Mouse (Mus musculus) layer of hippocampus, adult 18-20 months (tissue): ENCODE measurements at regions not wholly inside any gene's neighbourhood (a gene's known extent, or its start where the extent isn't known, plus 50 kb on each side); places are given as distances from the start of the nearest gene placed in this dataset.
"Not testable (repeated sequence)": the region's sequence is repeated elsewhere in the genome, so short reads cannot be mapped to it uniquely, and the experiment has no call there.

Experiments used
- DNase-seq, 2 experiments: peaks; one replicate each; pipeline ENCODE4 v3.0.0; 2022; ENCODE audit warnings: low spot score in 2 of 2

GRCm38 (mm10) chr16:20860606-20861005 lies 126.3 kb upstream of the Thpo start:
- not testable (repeated sequence) for DNase-seq

- no peak for DNase-seq
Measured at GRCm38 (mm10) chr16:20854696-20855213, 120.4 kb upstream of the Thpo start.

GRCm38 (mm10) chr16:20838151-20838550 lies 103.8 kb upstream of the Thpo start:
- no peak for DNase-seq

DNA sequence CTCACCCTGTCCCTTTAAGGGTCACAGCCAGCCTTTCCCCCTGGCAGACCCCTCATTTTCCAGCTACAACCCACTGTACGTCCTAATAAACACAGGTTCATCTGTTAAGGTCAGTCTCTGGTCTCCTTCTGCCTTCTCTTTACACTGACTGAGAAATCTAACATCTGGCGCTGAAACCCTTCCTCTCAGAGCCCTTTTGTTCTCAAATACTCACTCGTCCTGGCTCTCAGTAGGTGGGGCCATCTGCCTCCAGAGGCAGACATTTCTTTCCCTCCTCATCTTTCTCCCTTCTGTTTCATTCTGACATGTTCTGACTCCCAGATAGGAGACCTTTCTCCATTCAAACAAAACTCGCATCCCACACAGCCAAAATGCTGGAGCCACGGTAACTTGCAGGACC lies 102.6 kb upstream of the Thpo start:
- DNase-seq = no peak

DNA sequence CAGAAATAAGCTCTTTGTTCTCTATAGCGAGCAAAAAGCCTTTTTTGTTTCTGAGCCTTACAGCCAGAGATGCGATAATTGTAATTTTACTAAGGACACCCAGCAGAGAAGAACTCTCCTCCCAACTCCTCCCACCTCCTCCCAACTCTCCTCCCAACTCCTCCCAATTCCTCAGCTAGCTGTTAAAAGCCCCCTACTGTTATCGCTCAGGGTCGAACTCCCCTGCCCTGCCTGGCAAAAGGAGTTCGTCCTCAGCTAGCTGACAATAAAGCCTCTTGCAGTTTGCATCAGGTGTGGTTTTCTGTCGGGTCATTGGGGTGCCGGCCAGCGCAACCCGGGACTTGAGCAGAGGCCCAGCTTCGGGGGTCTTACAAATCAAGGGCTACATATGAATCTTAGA lies 99.5 kb upstream of the Thpo start:
- DNase-seq = not testable (repeated sequence)

DNA sequence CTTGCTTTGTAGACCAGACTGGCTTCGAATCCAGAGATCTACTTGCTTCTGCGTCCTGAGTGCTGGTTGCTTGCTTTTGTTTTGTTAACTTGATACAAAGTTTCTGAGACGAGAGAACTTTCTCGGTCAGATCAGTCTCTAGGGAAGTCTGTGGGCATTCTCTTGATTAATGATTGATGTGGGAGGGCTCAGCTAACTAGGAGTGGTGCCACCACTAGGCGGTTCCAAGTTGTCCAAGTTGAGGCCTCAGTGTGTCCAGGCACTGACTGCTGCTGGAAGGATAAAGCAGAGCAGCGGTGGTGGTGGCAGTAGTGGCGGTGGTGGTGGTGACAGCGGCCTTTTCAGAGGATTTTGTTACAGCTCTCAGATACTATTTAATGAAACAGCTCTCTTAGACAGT lies 99.0 kb upstream of the Thpo start:
- DNase-seq = no peak

- no peak for DNase-seq
Measured at GRCm38 (mm10) chr16:20829732-20830435, 95.6 kb upstream of the Thpo start.

DNA sequence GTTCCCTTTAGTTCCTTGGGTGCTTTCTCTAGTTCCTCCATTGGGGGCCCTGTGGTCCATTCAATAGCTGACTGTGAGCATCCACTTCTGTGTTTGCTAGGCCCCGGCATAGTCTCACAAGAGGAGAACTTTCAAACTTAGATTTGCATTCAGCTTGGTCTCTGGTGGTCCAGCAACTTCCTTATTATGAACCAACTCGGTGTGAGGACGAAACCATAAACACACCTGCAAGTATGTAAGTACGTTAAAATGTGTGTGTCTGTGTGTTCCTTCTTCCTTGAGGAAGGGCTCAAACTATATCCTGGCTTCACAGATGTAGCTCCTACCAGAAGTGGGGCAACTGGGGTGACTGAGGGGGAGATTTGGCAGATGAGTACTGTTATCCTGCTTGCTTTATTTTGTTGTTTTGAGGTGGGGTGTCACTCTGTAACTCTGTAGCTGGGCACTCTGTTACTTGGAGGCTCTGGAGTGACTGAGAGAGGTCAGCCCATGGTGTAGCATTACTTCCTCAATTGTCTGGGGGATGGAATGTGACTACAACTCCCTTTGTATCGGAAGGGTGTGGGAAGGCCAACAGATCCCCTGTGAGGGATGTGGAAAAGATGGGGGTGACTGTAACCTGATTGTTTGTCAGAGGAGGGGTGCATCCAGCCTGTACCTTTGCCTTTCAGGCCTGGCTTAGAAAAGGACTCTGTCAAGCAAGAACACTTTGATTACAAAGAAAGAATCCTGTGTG lies 94.9 kb upstream of the Thpo start:
- DNase-seq = no peak

- DNase-seq = peak; percentile 80 to 91
Measured at GRCm38 (mm10) chr16:20824226-20824625, 89.9 kb upstream of the Thpo start.

GRCm38 (mm10) chr16:20820939-20821338 lies 86.6 kb upstream of the Thpo start:
- peak in 1 of 2 experiments; percentile 25 for DNase-seq

GRCm38 (mm10) chr16:20819568-20819967 lies 85.3 kb upstream of the Thpo start:
- DNase-seq = no peak

- DNase-seq = no peak
Measured at GRCm38 (mm10) chr16:20818711-20819189, 84.4 kb upstream of the Thpo start.

DNA sequence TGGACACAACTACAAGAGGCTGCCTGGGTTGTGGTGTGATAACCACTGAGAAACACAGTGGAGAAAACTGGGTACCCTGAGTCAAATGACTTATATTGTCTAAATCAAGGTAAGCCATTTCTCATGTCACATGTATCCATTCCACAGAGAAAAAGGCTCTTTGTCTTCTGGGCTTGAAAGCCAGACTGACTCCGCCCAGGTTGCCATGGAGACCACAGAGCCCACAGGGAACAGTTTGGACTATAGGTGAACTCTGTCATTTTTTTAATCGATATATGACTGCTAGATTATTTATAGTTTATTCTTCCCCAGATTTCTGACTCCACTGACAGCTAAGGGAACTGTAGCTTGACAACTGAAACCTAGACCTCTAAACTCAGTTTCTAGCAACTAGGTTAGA lies 80.7 kb upstream of the Thpo start:
- no peak for DNase-seq

DNA sequence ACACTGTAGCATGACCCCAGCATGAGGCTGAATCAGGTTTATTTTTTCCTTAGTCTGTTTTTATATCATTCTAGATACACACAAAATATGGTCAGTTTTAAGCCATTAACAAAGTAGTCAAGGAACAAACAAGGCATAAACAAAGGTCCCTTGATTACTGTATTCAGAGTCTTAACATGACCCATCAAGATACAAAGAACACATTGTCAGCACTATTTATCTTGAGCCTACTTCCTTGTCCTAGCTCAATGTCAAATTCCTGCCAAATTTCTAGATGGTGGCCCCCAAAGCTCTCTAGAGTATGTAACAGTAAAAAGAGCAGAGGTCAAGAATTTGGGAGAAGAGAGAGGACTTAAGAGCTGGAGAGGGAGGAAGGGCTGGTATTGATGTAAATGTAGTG lies 79.9 kb upstream of the Thpo start:
- no peak for DNase-seq

DNA sequence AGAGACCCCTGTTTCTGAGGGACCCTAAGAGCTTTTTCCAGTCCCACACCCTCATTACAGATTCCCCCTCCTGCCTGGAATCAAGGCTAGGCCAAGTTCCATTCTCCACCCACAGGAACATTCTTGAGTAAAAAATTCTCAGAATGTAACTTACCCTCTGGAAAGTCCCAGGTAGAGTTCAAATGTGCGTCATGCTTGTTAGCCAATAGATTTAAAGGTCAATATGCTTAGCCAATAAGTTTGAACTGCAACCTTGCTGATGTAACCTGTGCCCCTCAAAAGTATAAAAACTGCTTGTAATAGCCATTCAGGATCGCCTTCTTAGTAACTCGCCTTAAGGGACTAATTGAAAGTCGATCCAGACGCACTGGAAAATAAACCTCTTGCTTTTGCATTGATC lies 77.7 kb upstream of the Thpo start:
- not testable (repeated sequence) for DNase-seq

- no peak for DNase-seq
Measured at GRCm38 (mm10) chr16:20810322-20810721, 76.0 kb upstream of the Thpo start.

DNA sequence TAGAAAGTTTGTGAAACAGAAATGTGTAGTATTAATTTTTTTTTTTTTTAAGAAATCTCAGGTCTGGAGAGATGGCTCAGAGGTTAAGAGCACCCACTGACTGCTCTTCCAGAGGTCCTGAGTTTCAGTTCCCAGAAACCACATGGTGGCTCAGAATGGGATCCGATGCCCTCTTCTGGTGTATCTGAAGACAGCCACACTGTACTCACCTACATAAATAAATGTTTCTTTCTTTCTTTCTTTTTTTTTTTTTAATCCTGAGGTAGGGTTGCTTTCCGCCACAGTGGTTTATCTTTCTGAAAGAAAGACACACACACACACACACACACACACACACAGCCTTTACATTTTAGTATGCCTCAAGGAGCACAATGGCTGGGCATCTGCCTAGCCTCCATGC lies 74.0 kb upstream of the Thpo start:
- no peak for DNase-seq

- no peak for DNase-seq
Measured at GRCm38 (mm10) chr16:20806739-20807138, 72.4 kb upstream of the Thpo start.

DNA sequence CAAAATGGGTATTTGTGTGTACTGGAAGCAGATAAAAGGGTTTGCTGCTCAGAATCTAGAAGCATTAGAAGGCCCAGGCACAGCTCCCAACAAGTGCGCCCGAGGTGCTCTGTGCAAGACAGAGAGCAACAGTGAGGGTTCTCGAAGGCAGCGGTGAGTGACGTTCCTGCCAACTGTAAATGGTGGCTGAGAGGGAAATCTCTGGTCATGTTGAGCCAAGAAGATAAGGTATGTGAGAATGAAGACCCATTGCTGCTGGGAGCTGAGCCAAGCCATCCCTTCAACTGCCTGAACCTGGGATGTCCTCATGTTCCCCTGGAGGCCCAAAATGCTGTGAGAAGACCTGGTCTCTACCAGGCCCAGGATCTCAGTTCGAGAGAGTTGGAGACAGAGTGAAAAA lies 71.5 kb upstream of the Thpo start:
- no peak for DNase-seq

GRCm38 (mm10) chr16:20805086-20805485 lies 70.8 kb upstream of the Thpo start:
- DNase-seq = no peak

GRCm38 (mm10) chr16:20804601-20805017 lies 70.3 kb upstream of the Thpo start:
- DNase-seq = peak; percentile 49 to 84

- DNase-seq = no peak
Measured at GRCm38 (mm10) chr16:20803278-20803930, 69.1 kb upstream of the Thpo start.
